Mouse (Mus musculus) G1E (cell line): Measurements from ENCODE around the gene Olfr1502.

Experiments used
- CTCF ChIP-seq: IDR thresholded peaks from 2 replicates; pipeline ENCODE4 v1.5.1; 2012; ENCODE audit warnings: low read depth, low read length, inconsistent platforms, mixed read lengths
- GATA1 ChIP-seq: IDR thresholded peaks from 2 replicates; pipeline ENCODE4 v1.6.1; 2012; ENCODE audit warnings: borderline replicate concordance, low read length, inconsistent platforms, mixed read lengths
- POLR2AphosphoS5 ChIP-seq: IDR thresholded peaks from 2 replicates; pipeline ENCODE4 v1.6.1; 2012; ENCODE audit warnings: low read depth, low read length, inconsistent platforms; ENCODE audit not compliant: insufficient replicate concordance

GRCm38 (mm10) chr19:13830388-13830787 is 31.2 kb upstream of the Olfr1502 start, which contains the start of gene Olfr1500:
- TF ChIP-seq CTCF (no peak), GATA1 (no peak), POLR2AphosphoS5 (no peak)
